Mouse (Mus musculus): ENCODE data around the gene Slf2. TPM values are rescaled to one million over a fixed set of nuclear protein-coding genes. Genes with fewer than 3 reads are reported as not detected.

The Slf2 gene
- 31.3 and 31.4 TPM in 2 replicates for polyA plus RNA-seq (2015; fragmentation: Nextera tagmentation; extraction: Ambion mirVana)

DNA sequence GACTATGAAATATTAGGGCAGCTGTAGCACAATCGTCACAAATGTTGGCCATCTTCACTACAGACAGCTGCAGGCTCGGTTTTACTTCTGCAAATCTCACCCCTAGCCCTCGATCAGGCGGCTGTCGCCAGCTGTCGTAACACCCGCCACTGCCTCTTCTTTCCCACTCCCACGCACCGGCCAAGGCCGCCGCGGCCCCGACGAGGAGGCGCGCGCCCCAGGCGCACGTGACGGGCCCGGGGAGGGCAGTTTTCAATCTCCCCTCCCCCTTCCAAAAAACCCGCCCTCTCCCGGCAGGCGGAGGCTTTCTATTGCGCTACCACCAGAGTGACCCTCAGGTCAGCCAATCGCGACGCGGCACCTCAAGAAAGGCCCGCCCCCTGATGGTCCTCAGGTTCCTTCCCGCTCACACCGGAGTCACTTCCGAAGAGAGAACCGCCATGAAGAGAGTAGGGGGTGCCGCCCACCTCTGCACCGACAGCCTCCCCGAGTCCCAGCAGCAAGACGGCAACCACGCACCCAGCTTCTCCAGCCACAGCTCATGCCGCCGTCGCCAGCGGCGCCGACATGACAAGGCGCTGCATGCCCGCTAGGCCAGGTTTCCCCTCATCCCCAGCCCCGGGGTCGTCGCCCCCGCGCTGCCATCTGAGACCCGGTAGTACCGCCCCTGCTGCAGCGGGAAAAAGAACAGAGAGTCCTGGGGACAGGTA, at the start of gene Slf2:
Slf2 (plus strand) TSS at position 408 of the 710 bp plus-strand sequence.
- no peaks in the 10 kb centered on the region for H3K27me3 ChIP-seq (ENCODE audit: control insufficient read depth, insufficient read depth, low read length)
- H3K27ac ChIP-seq (ENCODE audit: low read length), result peak within 1 kb of the TSS; percentile 89
- H3K4me1 ChIP-seq (ENCODE audit: control insufficient read depth, insufficient read depth, low read length), result peaks cover 19% of the 10 kb centered on the region
- peak within 1 kb of the TSS; percentile 91 for H3K9ac ChIP-seq (ENCODE audit: low read length)
- peak; percentile 99 for ATAC-seq (ENCODE audit: insufficient read depth, low FRiP score)
- H3K36me3 ChIP-seq (ENCODE audit: control insufficient read depth, insufficient read depth, low read length), result peaks cover 7% of the 10 kb centered on the region; the same call in 1 of the 2 replicates
- peak within 1 kb of the TSS; percentile 96 for H3K4me3 ChIP-seq (replicated peaks; ENCODE audit: low read length)
- H3K4me2 ChIP-seq (ENCODE audit: low read depth, low read length), result peak within 1 kb of the TSS; percentile 76
- H3K9me3 ChIP-seq (replicated peaks; ENCODE audit: control insufficient read depth, low read length), result no peaks in the 10 kb centered on the region
- under 1% methylated on average over 55 of the region's 55 CpGs for WGBS

- ATAC-seq (ENCODE audit: insufficient read depth, low FRiP score), result 0 out of 2 replicates have a peak, but pooled peaks have one; percentile 46
- Histone ChIP-seq H3K4me3 (replicated peaks; ENCODE audit: low read length) (peak overlapping the region; percentile 41), H3K9me3 (replicated peaks; ENCODE audit: control insufficient read depth, low read length) (no peaks in the 10 kb centered on the region), H3K4me1 (ENCODE audit: control insufficient read depth, insufficient read depth, low read length) (peaks cover 3% of the 10 kb centered on the region; the same call in 1 of the 2 replicates), H3K36me3 (ENCODE audit: control insufficient read depth, insufficient read depth, low read length) (no peaks in the 10 kb centered on the region), H3K27me3 (ENCODE audit: control insufficient read depth, insufficient read depth, low read length) (peaks cover 46% of the 10 kb centered on the region), H3K27ac (ENCODE audit: low read length) (no peak overlapping the region), H3K4me2 (ENCODE audit: low read depth, low read length) (peak overlapping the region; percentile 60), H3K9ac (ENCODE audit: low read length) (peak overlapping the region; percentile 64)
- WGBS, result 1% methylated on average over 31 of the region's 31 CpGs
These were observed 48.4 kb upstream of the Slf2 start for GRCm38 (mm10) chr19:44882552-44883024.

- 33% methylated on average over 3 of the region's 3 CpGs for WGBS
- ATAC-seq (ENCODE audit: insufficient read depth, low FRiP score), result no peak
- H3K36me3 ChIP-seq (ENCODE audit: control insufficient read depth, insufficient read depth, low read length), result no peaks in the 10 kb centered on the region
- no peak overlapping the region for H3K4me2 ChIP-seq (ENCODE audit: low read depth, low read length)
- H3K9ac ChIP-seq (ENCODE audit: low read length), result no peak overlapping the region
- peaks cover 3% of the 10 kb centered on the region; the same call in 1 of the 2 replicates for H3K4me1 ChIP-seq (ENCODE audit: control insufficient read depth, insufficient read depth, low read length)
- no peak overlapping the region for H3K27ac ChIP-seq (ENCODE audit: low read length)
- H3K9me3 ChIP-seq (replicated peaks; ENCODE audit: control insufficient read depth, low read length), result no peaks in the 10 kb centered on the region
- H3K4me3 ChIP-seq (replicated peaks; ENCODE audit: low read length), result no peak overlapping the region
- H3K27me3 ChIP-seq (ENCODE audit: control insufficient read depth, insufficient read depth, low read length), result peaks cover 49% of the 10 kb centered on the region
These were observed 46.6 kb upstream of the Slf2 start for GRCm38 (mm10) chr19:44884331-44884730.

- ATAC-seq (ENCODE audit: insufficient read depth, low FRiP score), result no peak
- no peak overlapping the region for H3K27ac ChIP-seq (ENCODE audit: low read length)
- peaks cover 42% of the 10 kb centered on the region for H3K27me3 ChIP-seq (ENCODE audit: control insufficient read depth, insufficient read depth, low read length)
- H3K9ac ChIP-seq (ENCODE audit: low read length), result no peak overlapping the region
- H3K4me2 ChIP-seq (ENCODE audit: low read depth, low read length), result no peak overlapping the region
- no peaks in the 10 kb centered on the region for H3K9me3 ChIP-seq (replicated peaks; ENCODE audit: control insufficient read depth, low read length)
- H3K4me3 ChIP-seq (replicated peaks; ENCODE audit: low read length), result no peak overlapping the region
- 41% methylated on average over 3 of the region's 3 CpGs for WGBS
- peaks cover 3% of the 10 kb centered on the region; the same call in 1 of the 2 replicates for H3K4me1 ChIP-seq (ENCODE audit: control insufficient read depth, insufficient read depth, low read length)
- H3K36me3 ChIP-seq (ENCODE audit: control insufficient read depth, insufficient read depth, low read length), result no peaks in the 10 kb centered on the region
These were observed 44.5 kb upstream of the Slf2 start for GRCm38 (mm10) chr19:44886475-44886874.

GRCm38 (mm10) chr19:44887679-44888235, 43.2 kb upstream of the Slf2 start:
- H3K9me3 ChIP-seq (replicated peaks; ENCODE audit: control insufficient read depth, low read length), result no peaks in the 10 kb centered on the region
- no peak overlapping the region for H3K4me2 ChIP-seq (ENCODE audit: low read depth, low read length)
- H3K27ac ChIP-seq (ENCODE audit: low read length), result no peak overlapping the region
- H3K4me1 ChIP-seq (ENCODE audit: control insufficient read depth, insufficient read depth, low read length), result no peaks in the 10 kb centered on the region
- no peak overlapping the region for H3K4me3 ChIP-seq (replicated peaks; ENCODE audit: low read length)
- no peak overlapping the region for H3K9ac ChIP-seq (ENCODE audit: low read length)
- WGBS, result 22% methylated on average over 7 of the region's 7 CpGs
- no peaks in the 10 kb centered on the region for H3K36me3 ChIP-seq (ENCODE audit: control insufficient read depth, insufficient read depth, low read length)
- ATAC-seq (ENCODE audit: insufficient read depth, low FRiP score), result no peak
- peaks cover 35% of the 10 kb centered on the region for H3K27me3 ChIP-seq (ENCODE audit: control insufficient read depth, insufficient read depth, low read length)

DNA sequence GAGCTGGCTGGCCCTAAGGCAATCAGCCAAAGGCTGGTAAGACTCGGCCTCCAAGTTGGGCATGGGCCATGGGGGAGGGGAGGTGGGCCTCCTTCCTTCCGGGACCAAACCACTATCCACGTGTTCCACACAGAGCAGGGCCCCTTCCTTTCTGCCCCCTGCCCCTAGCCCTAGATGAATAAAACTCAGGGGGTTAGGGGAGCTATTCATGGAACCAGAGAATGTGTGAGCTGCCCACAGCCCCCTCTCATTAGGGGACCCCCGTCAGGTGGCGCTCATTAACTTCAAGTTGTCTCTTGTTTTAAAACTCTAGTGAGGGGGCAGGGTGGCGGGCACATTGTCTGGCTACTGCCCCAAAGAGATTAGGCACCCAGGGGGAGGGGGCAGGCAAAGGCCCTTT, 41.4 kb upstream of the Slf2 start:
- no peak for ATAC-seq (ENCODE audit: insufficient read depth, low FRiP score)
- no peaks in the 10 kb centered on the region for H3K9me3 ChIP-seq (replicated peaks; ENCODE audit: control insufficient read depth, low read length)
- no peak overlapping the region for H3K4me3 ChIP-seq (replicated peaks; ENCODE audit: low read length)
- no peaks in the 10 kb centered on the region for H3K36me3 ChIP-seq (ENCODE audit: control insufficient read depth, insufficient read depth, low read length)
- peaks cover 27% of the 10 kb centered on the region for H3K27me3 ChIP-seq (ENCODE audit: control insufficient read depth, insufficient read depth, low read length)
- no peaks in the 10 kb centered on the region for H3K4me1 ChIP-seq (ENCODE audit: control insufficient read depth, insufficient read depth, low read length)
- no peak overlapping the region for H3K9ac ChIP-seq (ENCODE audit: low read length)
- H3K4me2 ChIP-seq (ENCODE audit: low read depth, low read length), result no peak overlapping the region
- WGBS, result 39% methylated on average over 6 of the region's 6 CpGs
- H3K27ac ChIP-seq (ENCODE audit: low read length), result no peak overlapping the region

GRCm38 (mm10) chr19:44891446-44891845, 39.5 kb upstream of the Slf2 start:
- WGBS, result 55% methylated on average over 15 of the region's 15 CpGs
- no peaks in the 10 kb centered on the region for H3K4me1 ChIP-seq (ENCODE audit: control insufficient read depth, insufficient read depth, low read length)
- H3K4me3 ChIP-seq (replicated peaks; ENCODE audit: low read length), result no peak overlapping the region
- H3K36me3 ChIP-seq (ENCODE audit: control insufficient read depth, insufficient read depth, low read length), result no peaks in the 10 kb centered on the region
- no peak for ATAC-seq (ENCODE audit: insufficient read depth, low FRiP score)
- H3K27me3 ChIP-seq (ENCODE audit: control insufficient read depth, insufficient read depth, low read length), result peaks cover 17% of the 10 kb centered on the region
- no peak overlapping the region for H3K9ac ChIP-seq (ENCODE audit: low read length)
- no peak overlapping the region for H3K4me2 ChIP-seq (ENCODE audit: low read depth, low read length)
- H3K9me3 ChIP-seq (replicated peaks; ENCODE audit: control insufficient read depth, low read length), result no peaks in the 10 kb centered on the region
- no peak overlapping the region for H3K27ac ChIP-seq (ENCODE audit: low read length)

DNA sequence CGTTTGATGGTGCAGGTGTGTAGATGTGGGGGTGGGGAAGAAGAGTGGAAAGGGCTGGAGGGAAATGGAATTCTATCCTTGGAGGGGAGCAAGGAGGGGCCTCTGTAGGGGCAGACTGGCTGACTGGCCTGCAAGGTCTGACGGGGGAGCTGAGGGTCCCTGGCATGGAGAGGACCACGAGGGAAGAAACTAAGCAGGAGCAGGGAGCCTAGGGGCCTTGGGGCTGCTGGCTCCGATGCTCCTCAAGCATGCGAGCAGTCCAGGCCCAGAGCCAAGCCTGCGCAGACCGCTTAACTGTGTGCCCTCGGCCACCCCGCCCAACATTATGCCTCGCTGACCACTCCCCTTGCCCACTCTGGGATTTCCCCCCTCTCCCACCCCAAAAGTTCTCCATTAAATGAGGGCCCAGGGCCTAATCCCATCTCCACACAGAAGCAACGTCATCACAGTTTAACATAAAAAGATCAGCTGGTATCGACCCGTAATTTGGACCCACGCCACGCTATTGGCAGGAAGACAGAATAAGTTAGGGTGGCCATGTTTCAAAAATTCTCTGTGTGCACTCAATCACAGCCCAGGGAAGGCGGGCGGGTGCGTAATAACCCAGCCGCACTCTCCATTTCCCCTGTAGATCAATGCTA, 37.6 kb upstream of the Slf2 start:
- no peak for ATAC-seq (ENCODE audit: insufficient read depth, low FRiP score)
- Histone ChIP-seq H3K4me3 (replicated peaks; ENCODE audit: low read length) (no peak overlapping the region), H3K36me3 (ENCODE audit: control insufficient read depth, insufficient read depth, low read length) (no peaks in the 10 kb centered on the region), H3K27me3 (ENCODE audit: control insufficient read depth, insufficient read depth, low read length) (peaks cover 9% of the 10 kb centered on the region), H3K27ac (ENCODE audit: low read length) (no peak overlapping the region), H3K4me2 (ENCODE audit: low read depth, low read length) (0 out of 2 replicates have a peak overlapping the region, but pooled peaks have one; percentile 3), H3K9ac (ENCODE audit: low read length) (no peak overlapping the region), H3K9me3 (replicated peaks; ENCODE audit: control insufficient read depth, low read length) (no peaks in the 10 kb centered on the region), H3K4me1 (ENCODE audit: control insufficient read depth, insufficient read depth, low read length) (no peaks in the 10 kb centered on the region; the same call in 1 of the 2 replicates)
- 30% methylated on average over 19 of the region's 19 CpGs for WGBS

- H3K4me1 ChIP-seq (ENCODE audit: control insufficient read depth, insufficient read depth, low read length), result peaks cover 12% of the 10 kb centered on the region
- WGBS, result 1% methylated on average over 4 of the region's 4 CpGs
- ATAC-seq (ENCODE audit: insufficient read depth, low FRiP score), result peak; percentile 62
- H3K36me3 ChIP-seq (ENCODE audit: control insufficient read depth, insufficient read depth, low read length), result no peaks in the 10 kb centered on the region
- no peak overlapping the region for H3K4me3 ChIP-seq (replicated peaks; ENCODE audit: low read length)
- H3K27ac ChIP-seq (ENCODE audit: low read length), result no peak overlapping the region
- H3K4me2 ChIP-seq (ENCODE audit: low read depth, low read length), result no peak overlapping the region
- H3K9me3 ChIP-seq (replicated peaks; ENCODE audit: control insufficient read depth, low read length), result no peaks in the 10 kb centered on the region
- no peak overlapping the region for H3K9ac ChIP-seq (ENCODE audit: low read length)
- peaks cover 4% of the 10 kb centered on the region for H3K27me3 ChIP-seq (ENCODE audit: control insufficient read depth, insufficient read depth, low read length)
These were observed 35.7 kb upstream of the Slf2 start for GRCm38 (mm10) chr19:44895245-44895644.

All from stomach, embryonic 16.5 days (tissue).